Mouse (Mus musculus): ENCODE results near the gene Rspry1.

Rspry1 gene

GRCm38 (mm10) chr8:94682732-94683524 lies 81.2 kb downstream of the Rspry1 start:
- DNase-seq (ENCODE audit: low read depth, low spot score): no peak

DNA sequence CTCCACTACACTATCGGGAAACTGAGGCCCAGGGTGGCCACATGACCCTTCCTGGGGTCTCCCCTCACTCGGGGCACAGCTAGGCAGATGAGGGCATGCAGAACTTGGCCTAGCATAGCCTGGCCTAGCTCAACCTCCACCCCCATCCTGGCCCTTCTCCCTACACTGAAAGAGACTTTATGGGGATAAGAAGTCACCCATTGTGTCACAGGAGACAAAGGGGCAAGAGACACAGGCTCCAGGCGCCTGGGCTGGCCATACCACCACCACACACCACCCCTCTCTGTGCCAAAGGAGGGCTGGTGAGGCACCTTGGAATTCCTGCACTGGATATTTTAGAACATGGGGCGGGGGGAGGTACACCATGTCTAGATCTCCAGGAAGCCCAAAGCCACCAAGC lies 82.5 kb downstream of the Rspry1 start:
- DNase-seq (ENCODE audit: low read depth, low spot score): no peak

- DNase-seq (ENCODE audit: low read depth, low spot score): no peak
Observed at GRCm38 (mm10) chr8:94685953-94686352, 84.2 kb downstream of the Rspry1 start.

- DNase-seq (ENCODE audit: low read depth, low spot score): no peak
Observed at GRCm38 (mm10) chr8:94694701-94695100, 93.0 kb downstream of the Rspry1 start.

DNA sequence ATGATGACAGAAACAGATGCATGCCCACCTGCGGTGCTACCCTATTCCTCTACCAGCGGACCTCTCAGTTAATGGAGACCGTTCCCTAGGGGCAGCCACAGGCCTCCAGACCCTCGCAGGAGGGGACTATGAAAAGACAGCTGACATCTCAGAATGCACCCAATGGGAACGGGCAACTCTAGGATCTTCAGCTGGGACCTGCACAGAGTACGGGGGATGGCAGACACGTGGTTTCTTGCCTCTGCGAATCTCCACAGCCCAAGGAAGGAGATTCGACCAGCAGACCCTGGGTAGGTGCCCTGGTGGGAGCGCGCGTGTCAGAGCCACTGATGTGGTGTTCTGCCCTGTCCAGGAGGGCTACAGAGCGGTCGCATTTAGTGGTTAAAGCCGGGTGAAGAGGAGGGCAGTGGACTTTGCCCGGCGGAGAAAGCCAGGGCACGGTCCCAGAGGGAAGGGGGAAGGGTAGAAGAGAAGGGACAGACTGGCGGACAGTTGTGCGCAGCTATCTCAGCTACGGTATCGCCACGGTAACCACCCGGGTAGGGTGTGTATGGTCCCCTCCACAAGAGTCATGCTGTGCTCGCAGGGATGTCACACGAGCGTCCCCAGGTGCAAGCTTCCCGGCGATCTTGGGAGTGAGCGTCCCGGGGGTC lies 93.7 kb downstream of the Rspry1 start:
- no peak for DNase-seq (ENCODE audit: low read depth, low spot score)

GRCm38 (mm10) chr8:94695994-94696384 lies 94.3 kb downstream of the Rspry1 start, which contains the start of gene Pllp:
Gene Pllp (minus strand): TSS chr8:94696278.
- peak; percentile 83 for DNase-seq (ENCODE audit: low read depth, low spot score)

DNA sequence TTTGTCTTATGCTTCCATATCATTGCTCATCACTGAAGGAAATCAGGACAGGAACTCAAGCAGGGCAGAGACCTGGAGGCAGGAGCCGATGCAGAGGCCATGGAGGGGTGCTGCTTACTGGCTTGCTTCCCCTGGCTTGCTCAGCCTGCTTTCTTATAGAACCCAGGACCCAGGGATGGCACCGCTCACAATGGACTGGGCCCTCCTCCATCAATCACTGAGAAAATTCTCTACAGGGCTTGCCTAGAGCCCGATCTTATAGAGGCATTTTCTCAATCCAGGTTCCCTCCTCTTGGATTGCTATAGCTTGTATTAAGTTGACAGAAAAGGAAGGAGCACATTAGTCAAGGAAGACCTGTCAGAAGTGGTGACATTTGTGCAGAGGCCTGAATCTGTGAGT lies 94.8 kb downstream of the Rspry1 start:
- DNase-seq (ENCODE audit: low read depth, low spot score): no peak

DNA sequence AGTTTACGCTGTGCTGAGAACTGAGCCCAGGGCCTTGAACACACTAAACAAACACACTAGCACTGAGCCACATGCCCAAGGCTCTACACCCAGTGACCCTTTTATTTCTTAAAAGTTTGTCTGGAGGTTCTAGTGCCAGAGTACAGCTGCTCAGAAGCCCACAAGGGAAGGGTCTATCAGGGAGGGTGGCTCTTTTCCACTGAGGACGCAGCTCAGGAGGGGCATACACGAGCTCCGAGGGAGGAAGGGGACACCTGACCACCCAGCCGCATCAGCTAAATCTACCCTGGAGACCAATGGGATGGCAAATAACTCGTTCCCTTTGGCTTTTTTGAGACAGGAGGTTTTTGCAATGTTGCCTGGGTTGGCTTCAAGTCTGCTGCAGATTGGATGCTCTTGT lies 96.2 kb downstream of the Rspry1 start:
- DNase-seq (ENCODE audit: low read depth, low spot score): no peak

GRCm38 (mm10) chr8:94699366-94699765 lies 97.6 kb downstream of the Rspry1 start:
- no peak for DNase-seq (ENCODE audit: low read depth, low spot score)

DNA sequence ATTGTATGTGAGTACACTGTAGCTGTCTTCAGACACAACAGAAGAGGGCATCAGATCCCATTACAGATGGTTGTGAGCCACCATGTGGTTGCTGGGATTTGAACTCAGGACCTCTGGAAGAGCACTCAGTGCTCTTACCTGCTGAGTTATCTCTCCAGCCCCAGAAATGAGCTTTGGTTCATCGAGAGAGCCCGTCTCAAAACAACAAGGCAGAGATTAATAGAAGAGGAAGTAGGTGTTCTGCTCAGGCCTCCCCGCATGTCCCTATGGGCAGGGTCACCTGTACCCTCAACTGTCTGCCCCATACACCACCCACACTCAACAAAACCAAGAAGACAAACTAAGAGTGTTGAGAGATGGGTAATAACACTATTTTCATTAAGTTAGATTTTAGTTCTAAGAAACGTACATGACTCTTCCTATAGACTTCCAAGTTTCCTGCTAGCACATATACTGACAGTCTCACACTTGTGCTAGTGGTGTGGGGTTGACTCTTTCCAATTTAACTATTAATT lies 98.7 kb downstream of the Rspry1 start:
- peak; percentile 56 for DNase-seq (ENCODE audit: low read depth, low spot score)

DNA sequence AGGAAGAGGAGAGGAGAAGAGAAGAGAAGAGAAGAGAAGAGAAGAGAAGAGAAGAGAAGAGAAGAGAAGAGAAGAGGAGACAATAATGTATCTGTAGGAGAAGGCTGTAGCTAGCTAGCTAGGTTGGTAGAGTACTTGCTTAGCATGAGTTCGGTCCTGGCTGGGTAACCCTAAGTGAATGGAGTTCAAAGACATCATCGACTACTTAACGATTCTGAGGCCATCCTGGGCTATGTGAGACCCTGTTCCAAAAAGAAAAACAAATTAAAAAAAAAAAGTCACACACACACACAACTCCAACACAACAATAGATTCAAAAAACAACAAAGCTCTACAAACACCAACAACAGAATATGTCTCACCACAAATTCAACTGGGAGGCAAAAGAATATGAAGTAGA lies 100.4 kb downstream of the Rspry1 start:
- DNase-seq (ENCODE audit: low read depth, low spot score): peak; percentile 55

- DNase-seq (ENCODE audit: low read depth, low spot score): peak; percentile 92
Observed at GRCm38 (mm10) chr8:94702844-94703813, 101.4 kb downstream of the Rspry1 start.

DNA sequence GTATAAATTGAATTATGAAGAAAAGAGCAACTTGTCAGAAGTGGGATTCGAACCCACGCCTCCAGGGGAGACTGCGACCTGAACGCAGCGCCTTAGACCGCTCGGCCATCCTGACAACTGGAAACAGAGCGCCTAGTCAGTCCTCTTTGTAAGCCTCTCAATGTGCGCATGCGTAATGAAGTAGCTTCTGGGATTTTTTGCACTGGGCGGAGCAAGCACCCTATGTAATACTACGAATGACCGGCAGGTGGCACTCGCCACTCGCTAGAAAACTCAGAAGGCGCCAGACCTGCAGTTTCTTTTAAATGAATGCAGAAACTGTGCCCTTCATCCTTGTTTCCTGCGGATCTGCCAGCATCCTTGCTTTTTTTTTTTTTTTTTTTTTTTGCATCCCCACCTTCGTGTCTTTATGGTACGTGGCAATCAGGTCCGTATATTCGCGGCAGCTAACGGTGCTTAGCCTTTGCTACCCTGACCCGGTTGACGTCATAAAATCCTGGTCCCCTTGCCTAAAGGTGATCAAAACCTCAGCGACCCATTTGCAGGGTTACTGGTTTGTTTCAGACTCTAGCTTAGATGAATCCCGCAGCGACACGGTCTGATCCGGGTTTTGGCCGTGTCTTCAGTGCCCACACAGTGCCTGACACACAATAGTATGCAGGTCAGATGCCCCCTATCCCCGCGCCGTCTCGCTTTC lies 102.4 kb downstream of the Rspry1 start:
- DNase-seq (ENCODE audit: low read depth, low spot score): peak; percentile 96

DNA sequence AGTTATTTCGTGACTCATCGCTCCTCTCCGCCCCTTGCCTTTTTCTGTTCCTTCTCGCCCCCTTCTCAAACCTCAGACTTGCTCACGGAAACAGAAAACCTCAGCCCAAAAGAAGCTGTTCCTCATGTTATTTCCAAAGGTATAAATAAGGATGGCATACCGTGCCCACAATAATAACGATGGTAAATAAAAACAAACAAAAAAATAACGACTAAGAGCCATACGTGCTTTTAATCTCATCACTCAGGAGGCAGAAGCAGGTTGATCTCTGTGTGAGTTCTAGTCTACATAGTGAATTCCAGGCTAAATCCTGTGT lies 102.9 kb downstream of the Rspry1 start:
- DNase-seq (ENCODE audit: low read depth, low spot score): no peak

- no peak for DNase-seq (ENCODE audit: low read depth, low spot score)
Observed at GRCm38 (mm10) chr8:94705581-94706245, 104.0 kb downstream of the Rspry1 start.

DNA sequence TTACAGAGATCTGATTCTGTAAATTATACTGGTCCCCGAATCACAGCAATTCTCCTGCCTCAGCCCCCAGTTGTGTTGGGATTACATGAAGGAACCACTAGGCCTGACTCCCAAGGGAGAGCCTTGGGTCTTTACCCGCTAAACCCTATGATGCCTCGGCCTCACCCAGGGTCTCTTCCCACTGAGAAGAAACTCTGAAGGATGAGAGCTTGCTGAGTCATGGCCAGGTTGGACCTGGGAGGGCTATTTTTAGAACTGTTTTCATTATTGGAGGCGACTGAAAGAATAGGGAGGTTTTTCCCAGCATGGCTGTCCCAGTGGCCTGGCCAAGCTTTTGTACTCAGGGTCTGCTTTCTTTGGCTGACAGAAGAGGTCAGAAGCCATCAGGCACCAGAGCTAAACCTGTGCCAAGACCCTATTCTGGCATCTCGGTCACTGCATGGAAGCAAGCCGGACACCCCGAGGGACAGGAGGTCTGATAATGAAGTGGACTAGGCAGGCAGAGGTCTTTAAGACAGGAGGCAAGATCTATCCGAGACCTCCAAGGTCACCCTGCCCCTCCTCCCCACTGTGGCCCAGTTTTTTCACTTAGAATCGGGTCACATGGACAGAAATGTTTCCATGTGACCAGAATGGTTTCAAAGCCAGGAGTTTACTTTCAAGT lies 105.1 kb downstream of the Rspry1 start:
- no peak for DNase-seq (ENCODE audit: low read depth, low spot score)

Data from A20 (cell line).